Mouse (Mus musculus): ENCODE measurements around the gene Iqcf1. TPM values are rescaled to one million over a fixed set of nuclear protein-coding genes. Genes with fewer than 3 reads are reported as not detected.
"Not testable (repeated sequence)": the region's sequence is repeated elsewhere in the genome, so short reads cannot be mapped to it uniquely, and the experiment has no call there.

Iqcf1 gene
- total RNA-seq, 2 experiments from 2014 or later: not detected

GRCm38 (mm10) chr9:106481676-106482075 is 18.1 kb upstream of the Iqcf1 start:
- DNase-seq (ENCODE audit: low spot score in 2 of 2): no peak

GRCm38 (mm10) chr9:106482578-106483115 is 17.1 kb upstream of the Iqcf1 start:
- no peak for DNase-seq (ENCODE audit: low spot score in 2 of 2)

DNA sequence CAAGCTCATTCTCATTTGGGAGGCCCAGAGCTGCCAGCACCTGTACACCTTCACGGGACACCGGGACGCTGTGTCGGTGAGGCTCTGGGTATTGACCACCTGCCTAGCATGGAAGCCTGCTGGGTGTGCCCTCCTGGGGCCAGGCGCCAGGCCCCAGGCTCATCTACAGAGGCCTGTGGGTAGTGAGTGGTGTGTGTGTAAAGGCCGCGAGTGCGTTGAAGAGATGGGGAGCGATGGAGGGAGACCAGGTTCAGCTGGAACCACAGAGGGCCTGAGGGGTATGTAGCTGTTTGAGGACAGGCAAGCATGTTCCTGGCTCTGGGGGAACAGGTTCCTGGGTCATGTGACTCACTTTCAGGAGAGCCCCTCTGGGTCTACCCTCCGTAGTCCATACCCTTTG is 16.6 kb upstream of the Iqcf1 start:
- no peak for DNase-seq (ENCODE audit: low spot score in 2 of 2)

DNA sequence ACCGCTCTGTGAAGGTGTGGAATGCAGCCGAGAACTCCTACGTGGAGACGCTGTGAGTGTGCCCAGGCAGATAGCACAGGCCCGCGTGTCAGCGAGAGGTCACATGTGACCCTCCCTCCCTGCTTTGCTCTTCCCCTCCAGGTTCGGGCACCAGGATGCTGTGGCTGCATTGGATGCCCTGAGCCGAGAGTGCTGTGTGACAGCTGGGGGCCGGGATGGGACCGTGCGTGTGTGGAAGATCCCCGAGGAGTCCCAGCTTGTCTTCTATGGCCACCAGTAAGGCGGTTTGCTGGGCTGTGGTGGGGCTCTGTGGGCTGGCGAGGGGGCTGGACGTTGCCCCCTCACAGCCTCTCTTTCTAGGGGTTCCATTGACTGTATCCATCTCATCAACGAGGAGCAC is 16.2 kb upstream of the Iqcf1 start:
- DNase-seq (ENCODE audit: low spot score in 2 of 2): no peak

GRCm38 (mm10) chr9:106485076-106485475 is 14.7 kb upstream of the Iqcf1 start:
- no peak for DNase-seq (ENCODE audit: low spot score in 2 of 2)

GRCm38 (mm10) chr9:106487602-106488001 is 12.2 kb upstream of the Iqcf1 start:
- not testable (repeated sequence) for DNase-seq (ENCODE audit: low spot score in 2 of 2)

DNA sequence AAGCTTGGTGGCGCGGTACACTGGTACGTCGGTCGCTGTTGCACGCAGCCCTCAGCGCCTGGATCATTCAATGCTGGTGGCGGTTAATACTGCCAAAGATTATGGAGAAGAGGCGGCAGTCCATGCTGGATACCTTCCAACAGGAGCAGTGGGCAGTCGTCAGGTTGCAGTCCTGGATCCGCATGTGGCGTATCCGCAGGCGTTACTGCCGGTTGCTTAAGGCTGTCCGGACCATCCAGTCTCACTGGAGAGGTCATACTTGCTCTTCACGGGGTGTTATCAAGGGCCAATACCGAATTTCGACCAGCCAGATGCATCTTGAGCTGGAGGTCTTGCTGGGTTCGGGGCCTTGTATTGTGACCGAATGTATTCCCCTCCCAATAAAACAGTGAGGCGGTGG is 2.1 kb downstream of the Iqcf1 start:
- no peak for DNase-seq (ENCODE audit: low spot score in 2 of 2)

DNA sequence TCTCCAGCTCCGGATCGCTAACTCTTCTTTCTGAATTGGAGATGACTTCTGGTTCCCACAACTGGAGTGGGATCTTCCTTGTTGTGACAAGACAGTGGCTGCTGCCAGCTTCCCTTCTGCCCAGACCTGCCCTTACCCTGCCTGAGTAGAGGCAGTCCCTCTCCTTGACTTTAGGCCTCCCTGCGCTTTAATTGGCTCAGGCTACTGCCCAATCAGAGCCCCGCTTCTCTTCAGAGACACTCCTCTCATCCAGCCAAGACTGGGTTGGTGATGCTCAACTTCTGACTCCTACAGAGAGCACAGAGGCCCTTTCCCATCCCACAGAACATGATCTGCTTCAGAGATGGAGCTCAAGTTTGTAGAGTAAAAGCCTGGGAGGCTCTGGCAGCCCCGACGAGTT is 4.5 kb downstream of the Iqcf1 start:
- DNase-seq (ENCODE audit: low spot score in 2 of 2): no peak

DNA sequence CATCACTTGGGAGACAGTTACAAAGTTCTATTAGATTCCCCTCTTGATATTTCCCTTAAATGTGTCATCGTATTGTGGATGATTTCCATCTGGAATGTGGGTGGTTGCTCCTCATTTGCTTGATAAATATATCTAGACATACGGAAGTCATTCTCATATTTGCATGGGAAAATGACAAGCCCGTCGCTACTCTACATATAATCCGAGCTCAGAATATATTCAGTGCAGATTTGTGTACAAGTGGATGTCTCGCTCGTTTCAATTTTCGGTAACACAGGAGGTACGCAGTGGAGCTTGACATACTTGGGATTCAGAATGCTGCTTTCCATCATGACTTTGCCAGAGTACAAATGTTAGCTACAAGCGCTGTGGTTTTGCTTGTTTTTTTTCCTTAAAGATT is 9.6 kb downstream of the Iqcf1 start:
- peak in 1 of 2 experiments; percentile 42 for DNase-seq (ENCODE audit: low spot score in 2 of 2)

DNA sequence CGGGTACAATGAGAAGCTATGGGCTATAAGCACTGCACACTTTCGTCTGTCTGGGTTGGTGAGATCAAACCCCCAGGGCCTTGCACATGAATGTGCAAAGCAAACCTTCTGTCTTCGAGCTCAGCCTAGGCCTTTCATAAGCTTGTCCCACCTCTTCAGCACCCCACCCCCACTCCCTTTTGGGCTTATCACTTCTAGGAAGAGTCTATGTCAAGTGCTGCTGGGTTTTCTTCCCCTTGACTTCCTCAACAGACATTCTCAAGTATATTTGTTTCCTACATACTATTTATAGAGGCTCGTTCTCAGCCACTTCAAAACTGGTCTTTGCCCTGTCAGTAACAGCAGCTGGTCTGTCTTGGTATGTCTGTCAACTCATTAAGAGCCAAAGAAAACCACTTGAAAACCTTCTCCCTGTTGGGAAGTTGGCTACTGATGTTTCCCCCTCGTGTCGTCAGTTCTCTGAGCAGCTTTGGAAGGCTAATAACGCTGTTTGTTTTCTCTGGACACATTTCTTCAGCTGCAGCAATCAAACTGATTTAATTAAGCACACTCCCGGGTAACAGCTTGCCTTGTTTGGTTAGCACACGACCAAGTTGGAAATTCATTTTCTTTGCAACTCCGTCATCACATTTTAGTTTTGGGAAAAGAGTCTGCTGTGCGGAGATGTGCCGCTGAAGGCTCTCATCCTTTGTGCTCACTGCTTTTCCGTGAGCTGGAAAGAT is 13.1 kb downstream of the Iqcf1 start:
- DNase-seq (ENCODE audit: low spot score in 2 of 2): peak; percentile 4 to 30

DNA sequence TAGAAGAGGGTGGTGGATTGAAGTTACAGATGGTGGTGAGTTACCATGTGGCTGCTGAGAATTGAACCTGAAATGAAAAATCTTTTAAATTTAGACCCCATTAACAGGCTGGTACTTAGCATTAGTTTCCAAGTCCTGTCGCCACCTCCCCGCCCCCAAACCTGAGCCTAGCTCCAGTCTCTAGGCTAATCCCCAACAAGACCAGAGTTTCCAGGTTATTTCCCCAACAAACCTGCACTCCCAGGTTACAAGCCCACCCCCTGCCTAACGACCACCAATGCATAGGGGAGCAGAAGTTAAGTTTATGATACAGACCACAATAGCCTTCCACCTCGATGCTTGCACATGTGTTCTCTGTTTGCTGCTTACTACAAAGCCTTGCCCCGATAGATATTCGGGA is 13.8 kb downstream of the Iqcf1 start:
- DNase-seq (ENCODE audit: low spot score in 2 of 2): no peak

- DNase-seq (ENCODE audit: low spot score in 2 of 2): no peak
These were observed 14.5 kb downstream of the Iqcf1 start, which contains the start of gene Iqcf5 for GRCm38 (mm10) chr9:106514273-106514672. Iqcf5 (plus strand) TSS chr9:106514573.

GRCm38 (mm10) chr9:106519433-106519832 is 19.7 kb downstream of the Iqcf1 start:
- DNase-seq (ENCODE audit: low spot score in 2 of 2): no peak

- no peak for DNase-seq (ENCODE audit: low spot score in 2 of 2)
These were observed 20.1 kb downstream of the Iqcf1 start for GRCm38 (mm10) chr9:106519909-106520308.

- DNase-seq (ENCODE audit: low spot score in 2 of 2): peak; percentile 6 to 31
These were observed 32.1 kb downstream of the Iqcf1 start for GRCm38 (mm10) chr9:106531833-106532232.

- DNase-seq (ENCODE audit: low spot score in 2 of 2): no peak
These were observed 34.5 kb downstream of the Iqcf1 start for GRCm38 (mm10) chr9:106534296-106534695.

- peak in 1 of 2 experiments; percentile 12 for DNase-seq (ENCODE audit: low spot score in 2 of 2)
These were observed 35.2 kb downstream of the Iqcf1 start for GRCm38 (mm10) chr9:106534975-106535374.

Other genes starting within 250 kb of the Iqcf1 start
- gene Poc1a, start 218.9 kb upstream of the Iqcf1 start, total RNA-seq (2021): 10 to 100 TPM in 1 of 2 experiments, 1 to 10 TPM in 1; 8.5 to 12.0 TPM
- 10 to 100 TPM; 65.2 to 70.3 TPM for gene Dusp7, start 131.3 kb upstream of the Iqcf1 start, total RNA-seq (2021)
- 100 to 1,000 TPM; 295 to 325 TPM for gene Rpl29, start 70.5 kb upstream of the Iqcf1 start, total RNA-seq (2021)
- 10 to 100 TPM; 10.3 to 11.5 TPM for gene Acy1, start 61.6 kb upstream of the Iqcf1 start, total RNA-seq (2021)
- 10 to 100 TPM in 1 of 2 experiments, 1 to 10 TPM in 1; 9.6 to 12.4 TPM for gene Abhd14b, start 52.5 kb upstream of the Iqcf1 start, total RNA-seq (2021)
- 10 to 100 TPM; 40.9 to 41.8 TPM for gene Abhd14a, start 52.3 kb upstream of the Iqcf1 start, total RNA-seq (2021)
- 100 to 1,000 TPM; 181 to 195 TPM for gene Pcbp4, start 46.7 kb upstream of the Iqcf1 start, total RNA-seq (2021)
- gene Gpr62, start 34.0 kb upstream of the Iqcf1 start, total RNA-seq (2021): 1 to 10 TPM; 7.1 to 7.4 TPM
- gene Rrp9, start 24.0 kb upstream of the Iqcf1 start, total RNA-seq (2021): 10 to 100 TPM; 31.5 to 37.0 TPM
- 1 to 10 TPM; 3.2 to 5.1 TPM for gene Parp3, start 23.0 kb upstream of the Iqcf1 start, total RNA-seq (2021)
- gene Iqcf5, start 14.6 kb downstream of the Iqcf1 start, total RNA-seq (2021): under 1 TPM in 1 of 2 experiments, not detected in 1; 0.67 TPM
- not detected for gene Iqcf3, start 61.7 kb downstream of the Iqcf1 start, total RNA-seq (2021)
- not detected for gene Iqcf4, start 71.0 kb downstream of the Iqcf1 start, total RNA-seq (2021)
- not detected for gene Iqcf6, start 126.6 kb downstream of the Iqcf1 start, total RNA-seq (2021)
- 10 to 100 TPM; 35.7 to 38.5 TPM for gene Grm2, start 156.1 kb downstream of the Iqcf1 start, total RNA-seq (2021)
- 10 to 100 TPM; 92.2 to 99.8 TPM for gene Tex264, start 186.0 kb downstream of the Iqcf1 start, total RNA-seq (2021)